Mouse (Mus musculus): ENCODE results near the gene Stoml1.

Stoml1 gene

DNA sequence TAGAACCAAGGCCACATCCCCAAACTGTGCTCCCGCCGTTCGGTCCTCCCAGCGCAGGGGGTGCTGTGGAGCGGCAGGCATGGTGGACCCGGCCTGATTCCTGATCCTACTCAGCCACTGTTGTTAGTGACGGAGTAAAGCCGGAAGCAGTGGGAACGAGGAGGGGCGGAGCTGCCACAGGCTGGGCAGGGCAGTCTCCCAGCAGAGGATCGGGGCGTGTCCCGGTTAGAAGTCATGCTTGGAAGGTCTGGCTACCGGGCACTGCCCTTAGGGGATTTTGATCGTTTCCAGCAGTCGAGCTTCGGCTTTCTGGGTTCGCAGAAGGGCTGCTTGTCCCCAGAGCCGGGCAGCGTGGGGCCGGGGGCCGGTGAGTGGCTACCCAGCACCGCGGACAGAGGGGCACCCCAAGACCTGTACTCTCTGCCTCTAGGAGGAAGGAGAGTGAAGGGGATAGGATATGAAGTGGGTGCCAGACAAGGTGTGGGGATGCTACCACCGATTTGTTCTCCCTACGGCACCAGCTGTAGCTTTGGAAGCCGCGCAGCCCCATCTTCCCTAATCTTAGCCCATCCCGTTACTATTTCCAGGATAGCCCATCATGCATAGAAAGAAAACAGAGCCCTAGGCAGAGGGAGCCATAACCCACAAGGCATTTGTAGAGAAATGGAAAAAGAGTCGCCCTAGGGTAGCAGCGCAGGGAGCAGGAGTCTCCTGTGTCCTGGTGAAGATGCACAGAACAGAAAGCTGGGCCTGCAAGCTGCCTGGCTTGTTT, at the start of gene Stoml1:
Gene Stoml1, plus strand, starts transcription at position 132 of the 772 bp plus-strand sequence.
- CTCF ChIA-PET, result interaction anchor here (0.5 to 1.6 kb wide), 26 partner anchors 9 to 710 kb away, joined by 3 to 18 read pairs (median 4); no protein-coding TSS in a partner anchor
- POLR2A ChIA-PET, result interaction anchor here (0.5 to 3.7 kb wide), 47 partner anchors 9 to 1176 kb away, joined by 3 to 45 read pairs (median 4); partner anchors contain the start of genes Arid3b (in 1 of the 4) and Nptn (in 1 of the 4)

DNA sequence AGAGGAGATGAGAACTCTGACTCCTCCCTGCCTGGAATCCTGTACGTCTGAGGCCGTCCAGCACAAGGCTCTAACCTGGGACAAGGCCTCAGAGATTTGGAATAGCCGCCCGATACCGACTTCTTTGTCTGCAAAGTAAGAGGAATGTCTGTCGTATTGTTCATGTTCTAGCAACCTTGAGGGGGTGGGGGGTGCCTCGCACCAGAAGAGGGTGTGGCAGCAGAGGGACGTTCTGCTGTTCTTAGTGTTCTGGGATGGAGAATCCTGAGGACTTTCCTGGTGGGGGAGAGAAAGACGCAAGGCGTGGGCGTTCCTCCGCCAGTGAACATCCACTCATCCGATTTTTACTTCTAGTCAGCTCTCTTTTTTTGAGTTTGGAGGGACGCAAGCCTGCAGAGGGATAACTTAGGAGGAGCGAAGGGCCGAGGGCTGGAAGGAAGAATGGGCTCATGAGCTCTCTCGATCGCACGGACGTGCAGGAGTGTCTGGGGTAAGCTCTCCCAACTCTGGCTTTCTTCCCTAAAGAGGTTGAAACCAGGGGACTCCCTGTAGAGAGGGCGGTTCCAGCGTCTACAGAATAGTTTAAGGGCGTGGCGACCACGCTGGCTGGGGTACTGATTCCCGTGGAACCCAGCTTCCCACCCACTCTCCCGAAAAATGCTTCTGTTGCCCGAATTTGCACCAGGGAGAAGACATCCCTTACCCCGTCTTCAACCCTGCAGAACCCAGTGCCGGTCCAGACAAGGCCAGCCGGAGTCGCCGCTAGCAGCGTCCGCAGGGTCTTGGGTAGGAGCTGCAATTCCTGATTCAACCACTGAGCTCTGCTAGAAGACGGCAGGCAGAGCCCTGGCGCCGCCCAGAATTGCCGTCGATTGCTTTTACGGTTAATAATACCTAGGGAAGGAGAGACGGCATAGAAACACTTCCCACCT, 49.2 kb upstream of the Stoml1 start, which contains the start of the genes Islr and Islr2:
Gene Islr, minus strand, starts transcription at position 791 of the 932 bp plus-strand sequence.
Gene Islr2, minus strand, starts transcription at position 804 of the 932 bp plus-strand sequence.
- POLR2A ChIA-PET, result interaction anchor here (0.6 to 10.5 kb wide), 64 partner anchors 8 to 828 kb away, joined by 3 to 125 read pairs (median 5); partner anchors contain the start of genes Nptn (in 2 of the 4), Pml (in 2 of the 4), Arid3b (in 1 of the 4) and Cyp11a1 (in 1 of the 4)
- CTCF ChIA-PET, result interaction anchor here (0.6 to 4.2 kb wide), 124 partner anchors 8 to 1299 kb away, joined by 3 to 108 read pairs (median 4); partner anchors contain the start of gene Cyp11a1 (in 1 of the 4)

- ChIA-PET CTCF (interaction anchor here (0.6 to 4.2 kb wide), 129 partner anchors 9 to 1298 kb away, joined by 3 to 108 read pairs (median 4); partner anchors contain the start of genes Arid3b (in 1 of the 4) and Cyp11a1 (in 1 of the 4)), POLR2A (interaction anchor here (0.6 to 10.5 kb wide), 59 partner anchors 8 to 1439 kb away, joined by 3 to 125 read pairs (median 5); partner anchors contain the start of genes Arid3b (in 1 of the 4), Cyp11a1 (in 1 of the 4), Nptn (in 1 of the 4) and Pml (in 1 of the 4))
Observed at GRCm38 (mm10) chr9:58204448-58205000, 48.4 kb upstream of the Stoml1 start.

GRCm38 (mm10) chr9:58206013-58206412, 47.0 kb upstream of the Stoml1 start:
- ChIA-PET POLR2A (interaction anchor here in 3 of 4 experiments (0.8 to 10.5 kb wide), 10 partner anchors 8 to 167 kb away, joined by 3 to 125 read pairs (median 4); no protein-coding TSS in a partner anchor), CTCF (interaction anchor here (0.7 to 3.0 kb wide), 10 partner anchors 10 to 167 kb away, joined by 3 to 44 read pairs (median 5); no protein-coding TSS in a partner anchor)

GRCm38 (mm10) chr9:58209462-58210303, 43.3 kb upstream of the Stoml1 start:
- POLR2A ChIA-PET, result interaction anchor here (0.5 to 10.5 kb wide), 38 partner anchors 7 to 912 kb away, joined by 3 to 125 read pairs (median 4); partner anchors contain the start of genes Arid3b (in 1 of the 4) and Sema7a (in 1 of the 4)
- CTCF ChIA-PET, result interaction anchor here (0.6 to 2.5 kb wide), 27 partner anchors 10 to 648 kb away, joined by 3 to 19 read pairs (median 3); partner anchors contain the start of genes Pml (in 1 of the 4) and Ubl7 (in 1 of the 4)

DNA sequence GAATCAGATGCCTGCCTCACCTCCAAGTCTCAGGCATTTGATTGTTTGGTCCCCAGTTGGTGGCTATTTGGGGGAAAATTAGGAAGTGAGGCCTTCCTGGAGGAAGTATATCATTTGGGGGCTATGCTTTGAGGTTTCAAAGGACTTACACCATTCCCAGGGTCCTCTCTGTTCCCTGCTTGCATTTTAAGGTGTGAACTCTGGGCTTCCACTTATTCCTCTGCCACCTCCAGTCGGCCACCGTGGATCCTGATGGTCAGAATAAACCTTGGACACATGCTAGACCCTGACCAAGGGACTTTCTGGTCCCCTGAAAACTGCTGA, 42.7 kb upstream of the Stoml1 start:
- CTCF ChIA-PET, result interaction anchor here (0.6 to 2.5 kb wide), 21 partner anchors 10 to 649 kb away, joined by 3 to 19 read pairs (median 4); partner anchors contain the start of genes Pml (in 1 of the 4) and Ubl7 (in 1 of the 4)
- POLR2A ChIA-PET, result interaction anchor here (0.5 to 10.5 kb wide), 35 partner anchors 6 to 1104 kb away, joined by 3 to 125 read pairs (median 4); partner anchors contain the start of genes Arid3b (in 1 of the 4) and Sema7a (in 1 of the 4)

DNA sequence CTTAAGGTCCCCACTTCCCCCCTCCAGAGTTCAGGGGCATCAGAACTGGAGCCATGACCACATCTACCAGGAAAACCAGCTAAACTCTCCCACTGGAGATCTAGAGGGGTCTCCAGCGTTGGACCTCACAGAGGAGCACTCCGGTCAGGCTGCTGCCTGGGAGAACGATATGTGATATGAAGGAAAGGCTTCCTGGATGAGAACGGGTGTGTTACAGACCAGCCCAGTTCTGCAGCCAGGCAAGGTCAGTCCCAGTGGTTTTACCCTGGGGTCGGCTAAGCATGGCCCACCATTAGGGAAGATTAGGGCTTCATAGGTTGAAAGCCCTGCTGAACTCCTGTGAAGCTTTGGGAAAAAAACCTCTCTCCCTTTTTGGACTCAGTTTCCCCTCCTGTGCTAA, 39.6 kb upstream of the Stoml1 start:
- ChIA-PET POLR2A (interaction anchor here (0.6 to 9.9 kb wide), 20 partner anchors 8 to 413 kb away, joined by 3 to 125 read pairs (median 6); partner anchors contain the start of genes Islr (in 3 of the 4) and Islr2 (in 3 of the 4)), CTCF (interaction anchor here in 3 of 4 experiments (0.6 to 8.0 kb wide), 9 partner anchors 9 to 278 kb away, joined by 3 to 68 read pairs (median 7); partner anchors contain the start of genes Islr (in 3 of the 3) and Islr2 (in 3 of the 3))

DNA sequence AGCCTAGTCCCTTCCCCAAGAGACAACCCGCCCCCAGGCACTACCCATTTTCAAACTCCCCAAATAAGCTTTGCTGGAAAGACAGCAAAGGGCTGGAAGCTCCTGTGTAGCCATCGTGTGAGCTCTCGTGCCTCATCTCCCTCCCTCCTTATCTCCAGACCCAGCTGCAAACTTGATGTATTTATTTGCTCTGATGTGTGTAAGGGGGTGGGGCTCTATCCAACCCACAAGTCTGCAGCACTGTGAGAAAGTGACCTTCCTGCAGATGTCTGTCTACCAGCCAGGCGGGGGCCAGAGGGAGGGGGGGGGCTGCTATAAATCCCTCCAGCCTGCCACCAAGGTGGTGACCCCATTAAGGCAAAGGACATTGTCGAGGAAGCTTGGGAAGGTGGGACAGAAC, 39.1 kb upstream of the Stoml1 start:
- ChIA-PET CTCF (interaction anchor here in 3 of 4 experiments (0.6 to 8.0 kb wide), 11 partner anchors 9 to 278 kb away, joined by 3 to 68 read pairs (median 5); partner anchors contain the start of genes Islr (in 3 of the 3) and Islr2 (in 3 of the 3)), POLR2A (interaction anchor here (0.6 to 9.9 kb wide), 26 partner anchors 9 to 413 kb away, joined by 3 to 125 read pairs (median 5); partner anchors contain the start of genes Islr (in 2 of the 4), Islr2 (in 2 of the 4) and Pml (in 1 of the 4))

- CTCF ChIA-PET, result interaction anchor here (0.6 to 8.0 kb wide), 15 partner anchors 10 to 279 kb away, joined by 3 to 68 read pairs (median 5); partner anchors contain the start of genes Islr (in 4 of the 4) and Islr2 (in 4 of the 4)
- POLR2A ChIA-PET, result interaction anchor here (0.6 to 9.9 kb wide), 35 partner anchors 8 to 704 kb away, joined by 3 to 125 read pairs (median 6); partner anchors contain the start of genes Islr (in 2 of the 4), Islr2 (in 2 of the 4) and Pml (in 1 of the 4)
Observed at GRCm38 (mm10) chr9:58214519-58215180, 38.3 kb upstream of the Stoml1 start.

GRCm38 (mm10) chr9:58216402-58216801, 36.6 kb upstream of the Stoml1 start:
- ChIA-PET POLR2A (interaction anchor here (0.6 to 9.9 kb wide), 56 partner anchors 10 to 380 kb away, joined by 3 to 125 read pairs (median 6); partner anchors contain the start of genes Islr (in 3 of the 4), Islr2 (in 3 of the 4), Arid3b (in 1 of the 4) and Nptn (in 1 of the 4)), CTCF (interaction anchor here (0.6 to 8.0 kb wide), 65 partner anchors 9 to 436 kb away, joined by 3 to 68 read pairs (median 4); partner anchors contain the start of genes Islr (in 4 of the 4), Islr2 (in 4 of the 4), Pml (in 2 of the 4) and Stoml1 (in 1 of the 4))

DNA sequence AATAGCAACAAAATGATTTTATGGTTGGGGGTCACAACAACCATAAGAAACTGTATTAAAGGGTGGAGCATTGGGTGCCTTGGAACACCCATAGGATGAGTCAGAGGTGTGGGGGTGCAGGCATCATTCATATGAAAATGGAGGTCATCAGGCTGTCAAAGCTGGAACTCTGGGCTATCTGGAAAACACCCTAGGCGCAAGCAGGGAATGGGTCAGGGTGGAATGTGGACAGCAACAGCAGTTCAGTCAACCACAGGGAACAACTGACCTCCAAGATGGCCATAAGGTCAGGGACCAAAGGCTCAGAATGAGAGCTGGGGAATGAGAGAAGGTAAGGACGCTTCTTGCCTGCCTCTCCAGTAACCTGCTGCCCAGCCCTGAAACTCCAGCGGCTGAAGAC, 34.4 kb upstream of the Stoml1 start:
- POLR2A ChIA-PET, result interaction anchor here in 3 of 4 experiments (0.6 to 9.9 kb wide), 24 partner anchors 9 to 237 kb away, joined by 3 to 125 read pairs (median 5); partner anchors contain the start of genes Islr (in 1 of the 3), Islr2 (in 1 of the 3), Loxl1 (in 1 of the 3) and Pml (in 1 of the 3)
- CTCF ChIA-PET, result interaction anchor here in 3 of 4 experiments (0.6 to 8.0 kb wide), 9 partner anchors 12 to 362 kb away, joined by 3 to 68 read pairs (median 4); partner anchors contain the start of genes Islr (in 2 of the 3) and Islr2 (in 2 of the 3)

DNA sequence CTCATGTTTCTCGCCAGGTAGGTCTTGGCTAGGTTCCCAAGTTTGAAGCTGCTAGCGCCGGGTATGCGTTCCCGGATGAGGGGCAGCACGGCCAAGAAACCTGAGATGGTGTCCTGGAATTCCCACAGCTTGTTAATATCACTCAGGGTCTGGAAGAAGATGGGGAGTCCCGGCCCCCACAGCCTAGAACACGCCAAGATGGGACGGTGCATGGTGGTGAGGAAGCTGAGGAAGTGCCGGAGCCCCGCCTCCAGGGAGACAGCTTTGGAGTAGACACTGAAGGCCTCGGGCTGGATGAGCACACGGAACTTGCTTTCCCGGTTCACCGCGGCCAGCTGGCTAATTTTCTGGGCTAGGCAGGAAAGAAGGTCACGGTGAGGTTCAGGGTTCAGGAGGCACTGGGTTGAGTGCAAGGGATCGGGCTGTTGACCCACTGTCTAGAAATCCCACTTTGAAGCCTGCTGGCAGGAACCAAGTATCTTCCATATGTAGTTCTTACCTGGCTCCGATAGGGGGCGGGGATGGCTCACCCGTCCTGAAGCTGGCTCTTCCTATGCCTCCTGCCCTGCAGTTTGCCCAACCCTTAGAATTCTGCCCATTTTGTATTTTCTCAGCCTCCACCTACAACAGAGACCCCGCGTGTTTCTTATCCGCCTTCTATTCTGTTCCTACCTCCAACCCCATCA, 32.6 kb upstream of the Stoml1 start:
- ChIA-PET CTCF (interaction anchor here (0.5 to 8.0 kb wide), 63 partner anchors 8 to 1305 kb away, joined by 3 to 68 read pairs (median 4); partner anchors contain the start of genes Islr (in 4 of the 4), Islr2 (in 4 of the 4), Pml (in 3 of the 4) and Stoml1 (in 2 of the 4)), POLR2A (interaction anchor here (0.6 to 9.9 kb wide), 40 partner anchors 10 to 1270 kb away, joined by 3 to 125 read pairs (median 5); partner anchors contain the start of genes Islr (in 2 of the 4), Islr2 (in 2 of the 4), Pml (in 2 of the 4) and Sema7a (in 1 of the 4))

GRCm38 (mm10) chr9:58224356-58224755, 28.6 kb upstream of the Stoml1 start:
- POLR2A ChIA-PET, result interaction anchor here in 3 of 4 experiments (0.6 to 3.6 kb wide), 12 partner anchors 9 to 1066 kb away, joined by 3 to 28 read pairs (median 5); partner anchors contain the start of genes Pml (in 2 of the 3) and Commd4 (in 1 of the 3)

More at GRCm38 (mm10) chr9:58224356-58224755, 28.6 kb upstream of the Stoml1 start:
- CTCF ChIA-PET, result interaction anchor here in 2 of 4 experiments (0.6 to 4.3 kb wide), 7 partner anchors 7 to 186 kb away, joined by 3 to 25 read pairs (median 4); no protein-coding TSS in a partner anchor

Data from embryonic stem cell, embryonic (primary cell).